Mouse (Mus musculus): ENCODE results near the gene Tmem126b.

Gene Tmem126b

DNA sequence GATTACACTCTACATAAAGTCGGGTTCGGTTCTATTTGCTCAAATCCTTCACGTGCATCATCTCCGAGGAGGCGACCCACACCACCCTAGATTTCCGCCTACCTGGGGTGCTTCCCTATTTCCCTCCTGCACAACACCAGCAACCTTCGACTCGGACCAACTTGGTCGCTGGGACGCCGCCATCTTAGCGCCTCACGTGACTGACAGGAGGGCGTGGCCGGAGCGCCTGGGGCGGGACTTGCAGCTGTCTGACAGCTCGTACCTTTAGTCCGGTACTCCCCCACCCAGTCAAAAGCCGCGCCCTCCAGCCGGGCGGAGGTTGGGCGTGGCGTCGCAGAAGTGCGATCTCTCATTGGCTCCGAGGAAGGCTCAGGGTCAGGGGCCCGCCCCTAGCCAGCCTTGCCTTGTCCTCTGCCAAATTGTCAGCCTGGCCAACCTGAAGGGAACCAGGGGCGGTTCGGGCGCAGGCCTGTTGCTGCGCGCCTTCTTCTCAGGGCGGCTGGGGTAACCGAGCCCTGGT, at the start of gene Tmem126b:
Tmem126b (minus strand) TSS at position 209 of the 520 bp plus-strand sequence.
- DNase-seq (ENCODE audit: low spot score), result peak; percentile 98

- DNase-seq (ENCODE audit: low spot score), result no peak
Measured at GRCm38 (mm10) chr7:90512293-90512692, 36.5 kb upstream of the Tmem126b start.

DNA sequence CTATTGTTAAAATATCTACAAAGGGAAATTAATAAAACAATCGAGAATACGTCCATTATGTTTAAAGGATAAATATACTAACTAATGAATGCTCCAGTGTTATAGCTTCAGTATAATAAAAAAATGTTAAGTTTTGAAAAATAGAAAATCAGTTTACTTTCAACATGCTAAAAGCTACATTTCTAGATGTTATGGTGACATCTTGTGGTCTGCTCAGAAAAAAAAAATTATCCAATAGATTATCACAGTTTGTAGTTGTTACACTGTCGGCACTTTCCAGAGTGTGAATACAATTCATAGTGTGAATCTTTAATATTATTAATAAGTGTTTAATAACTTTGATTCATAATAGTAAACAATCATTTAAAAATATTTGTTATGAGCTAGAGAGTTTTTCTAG, 32.3 kb upstream of the Tmem126b start:
- no peak for DNase-seq (ENCODE audit: low spot score)

- DNase-seq (ENCODE audit: low spot score), result no peak
Measured at GRCm38 (mm10) chr7:90482607-90483006, 6.8 kb upstream of the Tmem126b start.

DNA sequence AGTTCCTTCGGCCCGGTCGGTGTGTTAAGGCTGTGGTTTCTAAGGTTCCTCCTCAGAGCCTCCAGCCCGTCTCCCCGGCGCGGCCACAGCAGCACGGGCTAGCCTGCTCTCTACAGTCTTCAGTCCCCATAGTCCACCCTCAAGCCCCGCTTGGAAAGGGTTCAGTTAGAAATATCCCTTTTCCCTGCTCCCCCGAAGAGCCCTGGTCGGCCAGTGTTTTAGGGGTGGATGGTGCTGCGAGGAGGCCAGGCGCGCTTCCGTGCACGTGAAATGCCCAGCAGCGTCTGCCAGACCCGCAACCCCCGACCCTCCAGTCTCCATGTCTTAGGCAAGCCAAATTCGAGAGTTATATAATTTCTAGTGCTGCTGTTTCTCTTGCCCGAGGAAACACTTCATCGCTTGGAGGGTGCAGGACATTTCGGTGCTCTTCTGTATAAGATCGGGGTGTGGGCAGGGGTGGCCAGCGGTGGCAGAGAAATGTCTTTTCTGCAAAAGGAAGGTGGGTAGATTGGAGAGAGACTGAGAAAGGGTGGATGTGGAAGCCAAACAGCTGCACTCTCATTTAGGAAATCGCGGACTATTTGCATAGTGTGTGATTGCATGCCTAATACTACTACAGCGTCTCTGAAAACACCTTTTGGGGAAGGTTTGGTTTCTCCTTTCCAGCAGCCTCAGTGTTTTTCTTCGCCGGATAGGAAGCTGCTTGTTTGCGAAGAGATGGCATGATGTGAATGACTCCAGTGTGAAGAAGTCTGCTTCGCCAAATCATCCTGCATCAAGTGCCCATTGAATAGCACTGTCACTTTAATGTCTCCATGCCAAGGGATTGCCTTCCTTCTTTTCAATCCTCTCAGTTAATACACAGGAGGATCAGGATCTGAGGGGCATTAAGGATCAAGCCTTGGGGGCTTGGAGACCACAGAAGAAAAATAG, 778 bp upstream of the Tmem126b start, which contains the start of gene Dlg2:
Dlg2 (plus strand) TSS at position 360 of the 933 bp plus-strand sequence.
- DNase-seq (ENCODE audit: low spot score), result peak; percentile 16

GRCm38 (mm10) chr7:90473511-90473910, 2.3 kb downstream of the Tmem126b start:
- no peak for DNase-seq (ENCODE audit: low spot score)

DNA sequence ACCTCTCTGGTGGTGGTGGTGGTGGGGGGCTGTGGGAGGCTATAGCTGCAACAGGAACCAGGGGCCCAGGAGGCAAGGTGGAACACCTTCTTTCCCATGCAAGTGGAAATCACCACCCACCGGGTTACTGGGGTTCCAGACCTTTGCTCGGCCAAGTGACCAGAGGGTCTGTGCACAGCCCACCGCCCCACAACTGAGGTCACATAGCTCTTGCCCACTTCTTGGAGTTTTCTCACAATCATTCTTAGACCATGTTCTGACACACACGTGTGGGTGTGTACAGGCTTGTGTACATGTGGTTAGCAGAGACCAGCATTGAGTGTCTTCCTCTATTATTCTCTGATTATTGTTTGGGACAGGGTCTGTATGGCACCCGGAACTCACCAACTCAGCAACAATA, 14.4 kb downstream of the Tmem126b start:
- no peak for DNase-seq (ENCODE audit: low spot score)

GRCm38 (mm10) chr7:90460930-90461329, 14.9 kb downstream of the Tmem126b start:
- no peak for DNase-seq (ENCODE audit: low spot score)

- DNase-seq (ENCODE audit: low spot score), result no peak
Measured at GRCm38 (mm10) chr7:90460330-90460729, 15.5 kb downstream of the Tmem126b start.

GRCm38 (mm10) chr7:90457517-90457916, 18.3 kb downstream of the Tmem126b start:
- no peak for DNase-seq (ENCODE audit: low spot score)

DNA sequence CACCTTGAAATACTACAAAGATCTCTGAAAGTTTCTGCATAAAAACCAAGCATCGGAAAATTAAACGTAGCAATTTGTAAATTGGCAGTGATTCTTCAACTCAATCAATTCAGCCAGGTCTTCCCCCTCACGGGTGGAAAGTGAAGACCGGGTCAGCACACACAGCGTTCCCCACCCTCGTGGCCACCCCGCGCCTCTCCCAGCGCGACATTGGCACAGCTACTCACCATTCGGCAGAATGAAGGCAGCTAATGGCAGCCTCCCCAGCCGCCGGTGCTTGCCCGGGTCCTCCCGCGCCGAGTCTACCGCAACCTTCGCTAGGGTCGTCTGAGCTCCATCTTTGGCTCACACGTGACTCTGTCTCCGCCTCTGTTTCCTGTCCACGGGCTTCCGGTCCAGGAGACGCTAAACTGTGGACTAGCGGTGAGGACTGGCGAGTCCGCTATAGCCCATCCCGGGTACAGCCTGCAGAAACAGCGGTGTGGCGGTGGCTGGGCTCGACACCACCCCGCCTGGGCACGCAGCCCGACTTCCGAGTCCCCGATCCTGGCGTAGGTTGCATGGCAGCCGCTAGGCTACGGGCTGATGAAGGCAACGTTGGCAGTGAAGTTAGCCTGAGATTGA, 18.8 kb downstream of the Tmem126b start, which contains the start of gene Tmem126a:
Tmem126a (minus strand) TSS at position 385 of the 624 bp plus-strand sequence.
- peak; percentile 64 for DNase-seq (ENCODE audit: low spot score)

- DNase-seq (ENCODE audit: low spot score), result no peak
Measured at GRCm38 (mm10) chr7:90456149-90456844, 19.5 kb downstream of the Tmem126b start.

- no peak for DNase-seq (ENCODE audit: low spot score)
Measured at GRCm38 (mm10) chr7:90444206-90444605, 31.6 kb downstream of the Tmem126b start.

GRCm38 (mm10) chr7:90443101-90444091, 32.4 kb downstream of the Tmem126b start:
- DNase-seq (ENCODE audit: low spot score), result peak; percentile 66

- DNase-seq (ENCODE audit: low spot score), result peak; percentile 92
Measured at GRCm38 (mm10) chr7:90442518-90443080, 33.2 kb downstream of the Tmem126b start, which contains the start of gene Crebzf. Crebzf (plus strand) TSS chr7:90442729.

DNA sequence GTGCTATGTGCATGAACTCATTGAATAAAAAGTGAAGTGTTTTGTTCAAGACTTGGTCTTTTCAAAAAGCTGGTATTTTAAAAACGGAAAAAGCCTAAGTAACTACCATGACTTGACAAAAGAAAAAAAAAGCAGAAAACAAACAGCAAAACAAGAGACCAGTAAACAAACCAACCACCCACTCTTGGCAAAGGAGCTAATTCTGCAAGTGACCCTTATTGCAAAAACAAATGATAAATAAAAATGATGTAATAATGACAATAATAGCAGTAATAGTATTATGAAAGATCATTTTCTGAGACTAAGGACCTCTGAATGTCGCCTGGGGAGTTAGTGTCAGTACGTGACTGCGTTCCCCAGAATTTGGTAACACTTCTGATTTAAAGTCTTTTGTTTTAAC, 33.7 kb downstream of the Tmem126b start:
- DNase-seq (ENCODE audit: low spot score), result no peak

- DNase-seq (ENCODE audit: low spot score), result no peak
Measured at GRCm38 (mm10) chr7:90440044-90440443, 35.8 kb downstream of the Tmem126b start.

- no peak for DNase-seq (ENCODE audit: low spot score)
Measured at GRCm38 (mm10) chr7:90432221-90432620, 43.6 kb downstream of the Tmem126b start.

DNA sequence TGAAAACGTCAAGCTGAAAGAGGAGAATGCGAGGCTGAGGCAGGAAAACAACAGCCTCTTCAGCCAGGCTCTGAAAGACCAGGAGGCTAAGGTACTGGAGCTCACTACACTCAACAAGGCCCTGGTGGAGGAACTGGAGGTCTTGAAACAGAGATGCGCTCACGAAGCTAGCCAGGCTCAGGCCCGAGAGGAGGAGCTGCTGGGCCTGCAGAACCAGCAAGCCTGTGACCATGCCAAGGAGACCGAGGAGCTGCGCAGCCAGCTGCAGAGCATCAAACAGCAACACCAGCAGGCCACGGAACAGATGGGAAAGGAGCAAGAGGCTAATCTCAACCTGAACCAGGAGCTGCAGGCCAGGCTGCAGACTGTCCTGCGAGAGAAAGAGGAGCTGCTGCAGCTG, 48.8 kb downstream of the Tmem126b start:
- no peak for DNase-seq (ENCODE audit: low spot score)
